Mouse (Mus musculus): ENCODE measurements around the gene Stra8.

GRCm38 (mm10) chr6:34954926-34955861 is 35.2 kb downstream of the Stra8 start:
- no peak for TF ChIP-seq POLR2A (IDR thresholded peaks at IDR 0.05; ENCODE audit: control insufficient read depth, extremely low read depth, insufficient read depth, low read length, poor library complexity)
- TF ChIP-seq CTCF (IDR thresholded peaks at IDR 0.05; ENCODE audit: borderline replicate concordance, control insufficient read depth, extremely low read depth, insufficient read depth, low read length, poor library complexity), result peak; percentile 81; the same call in 1 of the 2 replicates

All from thymus, adult 2 months (tissue).